Mouse (Mus musculus): Measurements from ENCODE around the gene Snrpg.

DNA sequence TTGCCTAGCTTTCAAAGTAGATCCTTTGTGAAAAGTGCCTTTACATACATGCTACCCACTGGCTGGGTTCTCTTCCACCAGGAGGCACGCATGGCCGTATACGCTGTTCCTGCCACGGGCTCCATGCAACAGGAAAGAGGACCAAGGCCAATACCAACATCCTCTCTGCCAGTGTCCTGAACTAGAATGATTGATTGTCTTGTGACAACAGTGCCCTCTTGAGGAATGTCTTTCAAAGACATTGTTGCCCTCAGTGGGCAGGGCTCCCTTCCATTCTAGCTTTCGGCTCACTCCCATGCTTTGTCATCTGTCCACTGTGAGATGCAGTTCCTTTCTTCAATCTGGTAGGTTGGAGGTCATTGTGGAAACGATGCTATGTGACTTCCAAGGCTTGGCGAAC is 21.8 kb upstream of the Snrpg start:
- peak; percentile 40 for TF ChIP-seq CTCF (IDR thresholded peaks at IDR 0.05; ENCODE audit: low read depth, low read length)
- no peak for TF ChIP-seq POLR2A (IDR thresholded peaks at IDR 0.05; ENCODE audit: insufficient read depth, low read length)

Data from ES-Bruce4 (cell line).